Mouse (Mus musculus) gastrocnemius, postnatal 4 days (tissue): Measurements from ENCODE around the gene Arid1b. TPM values are rescaled to one million over a fixed set of nuclear protein-coding genes. Genes with fewer than 3 reads are reported as not detected.

ENCODE experiments used
- DNase-seq, 2 experiments: peaks; one replicate each; pipeline ENCODE4 v3.0.0; 2021 to 2022; ENCODE audit warnings: low spot score in 2 of 2, mixed read lengths in 2 of 2
- long read RNA-seq, 2 experiments: library from polyadenylated mRNA; stranded (forward); transcript quantifications; one replicate each; pipeline ENCODE4 v2.0.0; 2021
- total RNA-seq, 2 experiments: library from RNA; stranded (reverse); gene quantifications; 2 replicates each; pipeline ENCODE4 v1.2.3; 2021

Gene Arid1b
- 10 to 100 TPM; 52.9 to 53.0 TPM for total RNA-seq
- long read RNA-seq, experiment 1, full-length matches to known transcripts: 5 of 37 reads
- long read RNA-seq, experiment 1, partial matches to known transcripts: 28 of 37 reads
- long read RNA-seq, experiment 1, other reads (novel, unspliced or antisense): 4 of 37 reads
- long read RNA-seq, experiment 2, full-length matches to known transcripts: 7 of 45 reads
- long read RNA-seq, experiment 2, partial matches to known transcripts: 31 of 45 reads
- long read RNA-seq, experiment 2, other reads (novel, unspliced or antisense): 7 of 45 reads

DNA sequence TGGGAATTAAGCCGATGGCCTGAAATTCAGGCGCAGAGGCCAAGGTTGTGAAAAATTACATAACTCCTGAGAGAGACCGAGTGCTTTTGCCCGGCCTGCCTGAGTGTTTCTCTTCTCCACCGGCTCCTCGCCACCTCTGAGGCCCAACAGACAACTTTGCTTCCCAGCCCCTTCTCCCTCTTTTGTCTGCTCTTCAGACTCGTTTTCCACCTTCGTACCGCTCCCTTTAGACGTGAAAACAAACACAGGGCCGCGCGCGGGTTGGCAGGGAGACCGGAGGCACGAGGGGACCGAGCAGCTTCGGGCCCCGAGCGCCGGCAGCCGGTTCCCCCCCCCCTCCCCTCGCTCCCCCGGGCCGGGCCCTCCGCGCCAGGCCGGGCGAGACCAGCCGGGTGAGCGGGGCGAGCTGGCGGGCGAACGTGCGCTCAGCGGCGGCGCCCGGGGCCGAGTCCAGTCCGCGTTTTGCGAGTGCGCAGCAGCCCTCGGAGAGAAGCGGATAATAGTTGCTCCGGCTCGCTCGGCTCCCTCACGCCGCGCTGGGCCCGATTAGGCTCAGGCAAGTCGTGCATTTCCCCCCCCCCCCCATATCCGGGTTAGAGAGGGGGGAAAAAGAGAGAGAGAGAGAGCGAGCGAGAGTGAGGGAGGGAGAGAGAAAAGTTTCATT is at the start of gene Arid1b:
Gene Arid1b, plus strand, starts transcription at position 493 of the 664 bp plus-strand sequence.
- peak; percentile 73 to 87 for DNase-seq

DNA sequence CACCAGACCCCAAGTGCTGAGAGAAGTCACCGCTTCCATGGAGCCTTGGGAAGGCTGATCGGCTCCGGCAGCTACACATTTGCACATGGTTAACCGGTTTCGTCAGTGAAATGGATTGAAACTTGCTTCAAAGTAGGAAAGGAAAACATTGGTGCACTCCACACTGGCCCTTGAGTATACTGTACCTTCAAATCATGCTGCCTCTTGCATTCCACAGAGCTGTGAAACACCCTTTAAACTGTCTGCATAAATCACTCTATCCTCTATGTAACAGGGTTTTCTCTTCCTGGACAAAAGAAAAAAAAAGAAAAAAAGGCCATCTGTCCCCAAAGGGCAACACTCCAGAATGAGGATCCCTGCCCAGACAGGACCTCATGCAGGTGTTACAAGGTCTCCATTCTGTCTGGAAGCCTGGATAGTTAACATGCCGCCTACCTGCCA is 48.8 kb upstream of the Arid1b start:
- no peak for DNase-seq

DNA sequence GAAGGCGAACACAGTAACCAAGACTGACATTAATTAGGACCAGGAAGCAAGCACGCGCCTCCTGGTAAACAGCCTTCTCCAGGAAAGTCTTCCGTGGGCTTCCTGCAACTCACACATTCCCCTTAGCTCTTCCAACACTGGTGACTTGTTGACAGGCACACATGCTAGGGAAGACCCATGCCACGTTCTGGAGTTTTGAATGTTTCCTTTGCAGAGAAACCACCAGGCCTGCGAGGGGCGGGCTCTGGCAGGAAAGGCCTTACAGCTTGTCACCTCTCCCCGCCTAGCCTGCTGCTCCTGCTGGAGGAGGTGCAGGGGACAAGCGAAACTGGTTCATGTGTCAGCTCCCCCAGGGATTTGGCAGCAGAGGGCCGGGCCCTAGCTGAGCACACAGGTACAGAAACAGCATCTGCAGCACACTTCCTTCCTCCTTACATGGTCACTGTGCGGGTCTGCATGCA is 48.2 kb upstream of the Arid1b start:
- peak; percentile 39 to 41 for DNase-seq

- DNase-seq: peak in 1 of 2 experiments; percentile 17
Measured at GRCm38 (mm10) chr17:4946421-4946974, 47.6 kb upstream of the Arid1b start.

DNA sequence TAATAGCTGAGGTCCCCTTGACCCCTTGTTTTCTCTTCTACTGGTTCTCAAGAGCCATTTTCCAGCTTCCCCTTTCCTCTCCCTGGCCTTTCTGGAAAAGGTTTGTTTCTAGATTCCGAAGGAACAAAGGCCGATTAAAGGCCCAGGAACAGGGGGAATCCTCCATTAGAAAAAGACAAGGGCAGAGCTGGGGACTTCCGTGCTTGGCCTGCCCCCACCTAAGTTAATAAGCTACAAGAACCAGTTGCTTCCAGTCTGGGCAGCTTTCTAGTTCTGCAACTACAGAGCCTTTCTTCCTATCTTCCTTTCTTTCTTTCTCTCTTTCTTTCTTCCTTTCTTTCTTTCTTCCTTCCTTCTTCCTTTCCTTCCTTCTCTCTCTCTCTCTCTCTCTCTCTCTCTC is 47.1 kb upstream of the Arid1b start:
- no peak for DNase-seq

DNA sequence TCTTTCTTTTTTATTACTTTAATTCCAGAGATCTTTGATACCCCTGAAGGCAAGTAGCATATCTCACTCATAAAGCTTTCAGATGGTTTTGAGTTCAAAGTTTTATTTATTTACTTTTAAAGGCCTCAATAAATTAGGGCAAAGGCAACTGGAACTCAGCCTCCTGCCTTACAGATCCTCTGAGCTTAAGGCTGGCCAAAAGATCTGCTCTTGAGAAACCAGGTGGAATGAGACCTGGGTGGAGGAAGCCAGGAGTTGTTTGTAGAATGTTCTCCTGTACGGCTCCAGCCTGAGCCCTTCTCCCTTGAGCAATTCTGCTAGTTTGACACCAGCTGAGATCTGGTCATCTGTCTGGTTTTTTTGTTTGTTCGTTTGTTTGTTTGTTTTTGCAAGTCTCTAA is 46.7 kb upstream of the Arid1b start:
- no peak for DNase-seq

DNA sequence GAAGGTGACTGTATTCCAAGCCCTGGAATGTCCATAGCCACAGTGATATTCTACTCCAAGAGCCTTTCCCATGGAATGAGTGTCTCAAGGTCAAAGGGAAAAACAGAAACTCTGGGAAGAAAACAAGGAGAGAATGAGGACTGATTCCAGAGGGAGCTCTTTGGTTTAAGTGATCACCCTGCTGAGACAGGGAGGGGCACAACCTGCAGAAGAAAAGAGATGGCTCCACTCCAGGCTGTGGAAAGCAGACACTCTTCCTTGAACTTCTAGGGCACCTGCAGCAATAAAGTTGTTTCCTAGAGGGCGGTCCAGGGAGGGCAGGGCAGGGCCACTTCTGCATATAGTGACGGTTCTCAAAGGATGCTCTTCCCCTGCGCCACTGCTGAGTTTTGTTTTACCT is 45.6 kb upstream of the Arid1b start:
- no peak for DNase-seq

DNA sequence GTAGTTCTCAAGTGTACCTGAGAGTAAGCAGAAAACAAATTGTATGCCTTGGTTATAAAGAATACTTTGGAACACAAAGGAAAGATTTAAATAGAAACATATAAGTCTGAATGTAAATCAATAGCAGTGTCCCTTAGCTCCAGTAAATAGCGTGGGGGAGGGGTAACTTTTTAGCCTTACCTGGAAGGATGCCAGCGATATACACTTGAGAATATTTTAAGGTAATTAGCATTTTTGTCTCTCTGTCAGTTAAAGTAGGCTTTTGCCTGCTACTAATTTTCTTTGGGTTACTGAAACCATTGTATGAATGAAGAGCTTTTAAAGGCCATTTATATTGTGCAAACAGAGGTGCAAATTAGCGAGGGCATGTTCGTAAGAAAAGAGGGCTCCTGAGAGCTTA is 39.7 kb upstream of the Arid1b start:
- no peak for DNase-seq

DNA sequence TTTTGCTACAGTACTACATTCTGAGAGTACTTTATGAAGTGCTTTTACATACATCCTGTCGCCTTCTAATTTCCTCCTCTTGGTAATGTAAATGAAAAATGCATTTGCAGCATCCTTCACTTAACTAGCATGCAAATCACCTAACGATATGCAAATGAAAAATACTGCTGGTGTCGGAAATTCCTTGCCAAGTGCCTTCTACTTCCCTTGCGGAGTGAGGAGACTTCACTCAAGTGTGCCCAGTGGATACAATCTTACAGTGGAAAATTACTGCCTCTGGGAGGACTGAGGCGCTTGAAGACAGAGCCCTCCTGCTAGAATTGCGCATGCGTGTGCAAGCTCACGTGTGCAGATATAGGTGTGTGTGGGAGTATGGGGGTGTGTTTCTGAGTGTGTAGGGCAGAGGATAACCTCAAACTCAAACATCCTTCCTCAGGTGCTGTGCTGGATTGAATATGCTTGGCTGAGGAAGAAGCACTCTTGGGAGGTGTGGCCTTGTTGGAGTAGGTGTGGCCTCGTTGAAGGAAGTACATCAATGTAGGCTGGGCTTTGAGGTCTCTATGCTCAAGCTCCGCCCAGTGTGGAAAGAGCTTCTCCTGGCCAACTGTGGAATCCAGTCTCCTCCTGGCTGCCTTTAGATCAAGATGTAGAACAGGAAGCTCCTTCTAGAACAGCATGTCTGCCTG is 29.8 kb upstream of the Arid1b start:
- DNase-seq: no peak

GRCm38 (mm10) chr17:4967201-4967600 is 26.9 kb upstream of the Arid1b start:
- no peak for DNase-seq

GRCm38 (mm10) chr17:4968035-4968434 is 26.1 kb upstream of the Arid1b start:
- no peak for DNase-seq

DNA sequence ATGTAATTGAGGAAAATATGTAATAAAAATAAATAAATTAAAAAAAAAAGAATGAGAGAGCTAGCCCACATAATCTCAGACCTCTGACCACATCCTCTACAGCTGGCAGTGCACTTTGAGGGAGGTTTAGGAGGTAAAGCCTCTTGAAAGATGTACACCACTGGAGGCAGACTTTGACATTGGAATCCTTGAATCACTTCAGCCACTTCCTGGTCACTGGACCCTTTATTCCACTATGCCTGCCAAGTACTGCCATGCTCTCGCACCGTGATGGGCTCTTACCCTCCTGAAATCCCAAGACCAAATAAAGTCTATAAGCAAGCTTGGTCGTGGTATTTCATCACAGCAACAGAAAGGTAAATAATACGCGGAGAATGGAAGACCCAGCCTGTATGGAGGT is 25.3 kb upstream of the Arid1b start:
- DNase-seq: no peak

GRCm38 (mm10) chr17:4972261-4972660 is 21.9 kb upstream of the Arid1b start:
- DNase-seq: no peak

DNA sequence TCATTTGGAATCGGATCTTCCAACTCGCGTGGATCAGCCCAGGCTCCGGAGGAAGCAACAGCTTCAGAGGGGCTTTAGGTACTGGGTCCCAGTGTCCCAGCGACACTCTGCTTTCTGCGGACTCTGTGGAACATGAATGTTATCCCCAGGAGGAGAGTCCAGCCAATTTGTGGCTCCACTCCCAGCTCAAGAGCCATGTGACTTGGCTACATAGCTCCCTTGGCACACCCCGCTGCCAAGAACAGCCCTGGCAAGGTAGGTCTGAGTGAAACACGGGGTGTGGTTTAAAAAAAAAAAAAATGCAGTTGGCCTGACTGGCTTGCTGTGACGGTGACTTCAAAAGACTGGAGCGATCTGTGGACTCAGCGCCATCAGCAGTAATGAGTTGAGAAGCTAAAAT is 19.4 kb upstream of the Arid1b start:
- DNase-seq: peak; percentile 43 to 75

GRCm38 (mm10) chr17:4980151-4980550 is 14.0 kb upstream of the Arid1b start:
- no peak for DNase-seq

- DNase-seq: no peak
Measured at GRCm38 (mm10) chr17:4982819-4983218, 11.3 kb upstream of the Arid1b start.

GRCm38 (mm10) chr17:4984691-4985090 is 9.4 kb upstream of the Arid1b start:
- no peak for DNase-seq

DNA sequence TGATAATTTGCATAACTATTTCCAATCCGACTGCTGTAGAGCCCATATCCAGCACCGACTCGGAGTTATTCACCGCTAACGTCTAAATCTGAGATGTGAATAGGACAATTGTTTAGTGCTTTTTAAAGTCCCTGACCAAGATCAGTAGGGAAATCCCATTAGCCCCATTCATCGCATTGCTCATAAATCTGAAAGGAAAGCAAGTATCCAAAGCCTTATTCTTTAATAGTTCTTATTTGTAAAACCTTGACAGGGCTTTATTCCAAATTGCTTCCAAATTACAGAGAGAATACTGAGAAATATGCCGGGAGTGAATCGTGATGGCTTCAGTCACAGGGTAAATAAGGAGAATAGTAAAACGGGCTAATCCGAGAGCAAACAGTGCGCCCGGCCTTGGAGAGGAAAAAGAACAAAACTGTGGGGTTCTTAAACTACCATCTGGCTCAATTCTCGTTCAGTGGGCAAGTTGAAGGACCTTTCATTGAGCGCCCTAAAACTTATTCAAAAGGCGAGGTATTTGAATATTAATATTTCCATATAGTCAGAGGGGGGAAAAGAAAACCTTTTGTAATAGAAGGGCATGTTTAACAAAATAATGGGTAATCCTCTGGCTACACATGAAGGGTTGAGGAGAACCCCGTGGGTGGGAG is 3.1 kb upstream of the Arid1b start:
- no peak for DNase-seq

- no peak for DNase-seq
Measured at GRCm38 (mm10) chr17:4991600-4991999, 2.5 kb upstream of the Arid1b start.

DNA sequence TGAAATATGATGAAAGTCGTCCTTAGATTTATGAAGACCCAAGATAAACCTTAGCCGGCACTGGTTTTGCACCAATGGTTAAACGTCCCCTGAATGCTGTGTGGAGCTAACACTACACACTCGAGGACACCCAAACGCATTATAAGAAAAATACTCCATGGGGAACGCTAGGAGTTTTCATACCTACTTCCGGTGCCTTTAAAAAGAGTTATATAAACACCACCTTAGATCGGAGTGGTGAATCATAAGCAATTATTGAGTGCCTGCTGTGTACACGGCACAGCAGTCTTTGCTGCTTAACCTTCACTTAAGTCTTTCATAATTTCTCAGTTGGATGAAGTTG is 664 bp upstream of the Arid1b start:
- DNase-seq: no peak

DNA sequence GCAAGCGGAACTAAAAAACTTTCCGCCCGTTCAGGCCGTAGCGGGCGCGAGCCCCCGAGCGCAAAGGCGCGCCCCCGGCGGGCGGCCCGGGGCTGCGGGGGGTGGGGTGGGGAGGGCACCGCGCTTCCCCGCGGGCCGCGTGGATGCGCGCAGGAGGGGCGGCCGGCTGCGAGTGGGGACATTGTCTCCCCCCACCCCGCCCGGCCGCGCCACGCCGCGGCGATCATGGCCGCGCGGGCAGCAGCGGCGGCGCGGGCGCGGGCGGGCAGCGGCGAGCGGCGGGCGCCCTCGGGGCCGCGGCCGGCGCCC is 326 bp downstream of the Arid1b start:
- peak in 1 of 2 experiments; percentile 32 for DNase-seq
